Mouse (Mus musculus) bone marrow macrophage, adult 2 months (primary cell): Measurements from ENCODE around the gene Psap. TPM values are rescaled to one million over a fixed set of nuclear protein-coding genes. Genes with fewer than 3 reads are reported as not detected.
A peak's percentile ranks its signal among the peaks of the same experiment; 100 is the strongest.

Experiments
- H3K27ac ChIP-seq: 2 replicates; pipeline ENCODE4 v1.5.1; 2012; ENCODE audit warnings: low read depth, low read length; ENCODE audit not compliant: insufficient read depth
- H3K4me1 ChIP-seq: 2 replicates; pipeline ENCODE4 v1.6.1; 2012; ENCODE audit warnings: low read length; ENCODE audit not compliant: control insufficient read depth, insufficient read depth
- H3K4me3 ChIP-seq: 2 replicates; pipeline ENCODE4 v1.5.1; 2012; ENCODE audit warnings: mild to moderate bottlenecking, low read length, moderate library complexity; ENCODE audit not compliant: insufficient read depth
- CTCF ChIP-seq: IDR thresholded peaks from 2 replicates; pipeline ENCODE4 v1.5.1; 2012; ENCODE audit warnings: low read depth, mild to moderate bottlenecking, low read length, moderate library complexity
- POLR2A ChIP-seq: IDR thresholded peaks from 2 replicates; pipeline ENCODE4 v1.6.1; 2012; ENCODE audit warnings: mild to moderate bottlenecking, low read depth, low read length, borderline replicate concordance
- polyA plus RNA-seq: library from polyadenylated mRNA; stranded (reverse); fragments of >200 nt; gene quantifications from 2 replicates; pipeline ENCODE4 v1.2.4, GENCODE M21; 2012; ENCODE audit not compliant: missing spikeins, insufficient read depth, insufficient read length

Psap gene
- polyA plus RNA-seq, 1 experiment: 4,568 TPM

DNA sequence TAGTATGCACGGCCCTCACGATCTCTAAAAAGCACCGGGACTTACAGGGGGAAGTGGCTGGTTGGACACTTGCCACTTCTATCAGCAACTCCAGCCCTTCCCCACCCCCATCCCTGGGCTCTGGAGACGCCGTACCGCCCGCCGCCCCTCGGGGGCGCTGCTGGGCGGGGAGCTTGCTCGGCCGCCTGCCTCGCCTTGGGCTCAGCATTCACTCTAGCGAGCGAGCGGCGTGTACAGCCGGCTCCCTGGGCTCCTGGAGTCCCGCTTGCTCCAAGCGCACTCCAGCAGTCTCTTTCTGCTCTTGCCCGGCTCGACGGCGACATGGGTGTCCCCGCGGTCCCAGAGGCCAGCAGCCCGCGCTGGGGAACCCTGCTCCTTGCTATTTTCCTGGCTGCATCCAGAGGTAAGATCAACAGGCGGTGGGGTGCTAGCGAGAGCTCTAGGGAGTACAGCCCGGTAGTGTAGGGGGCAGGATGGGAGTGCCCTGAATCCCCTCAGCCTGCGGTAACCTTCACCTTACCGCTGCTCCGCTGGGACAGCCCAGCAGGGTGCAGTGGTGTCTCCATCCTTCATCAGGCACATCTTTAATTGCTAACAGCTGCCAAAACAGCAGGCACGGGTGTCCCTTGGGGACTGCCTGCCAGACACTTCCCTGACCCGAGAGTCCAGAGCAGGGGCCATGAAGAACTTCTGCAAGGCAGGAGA lies 69.4 kb downstream of the Psap start, which contains the start of gene Vsir:
TSS of gene Vsir (plus strand) at position 151 of the 705 bp plus-strand sequence.
- TF ChIP-seq CTCF: peak; percentile 40
- no peak for TF ChIP-seq POLR2A
- Histone ChIP-seq H3K4me3 (peak within 1 kb of the TSS; percentile 72), H3K27ac (peak within 1 kb of the TSS; percentile 95), H3K4me1 (peaks cover 50% of the 10 kb centered on the region)

DNA sequence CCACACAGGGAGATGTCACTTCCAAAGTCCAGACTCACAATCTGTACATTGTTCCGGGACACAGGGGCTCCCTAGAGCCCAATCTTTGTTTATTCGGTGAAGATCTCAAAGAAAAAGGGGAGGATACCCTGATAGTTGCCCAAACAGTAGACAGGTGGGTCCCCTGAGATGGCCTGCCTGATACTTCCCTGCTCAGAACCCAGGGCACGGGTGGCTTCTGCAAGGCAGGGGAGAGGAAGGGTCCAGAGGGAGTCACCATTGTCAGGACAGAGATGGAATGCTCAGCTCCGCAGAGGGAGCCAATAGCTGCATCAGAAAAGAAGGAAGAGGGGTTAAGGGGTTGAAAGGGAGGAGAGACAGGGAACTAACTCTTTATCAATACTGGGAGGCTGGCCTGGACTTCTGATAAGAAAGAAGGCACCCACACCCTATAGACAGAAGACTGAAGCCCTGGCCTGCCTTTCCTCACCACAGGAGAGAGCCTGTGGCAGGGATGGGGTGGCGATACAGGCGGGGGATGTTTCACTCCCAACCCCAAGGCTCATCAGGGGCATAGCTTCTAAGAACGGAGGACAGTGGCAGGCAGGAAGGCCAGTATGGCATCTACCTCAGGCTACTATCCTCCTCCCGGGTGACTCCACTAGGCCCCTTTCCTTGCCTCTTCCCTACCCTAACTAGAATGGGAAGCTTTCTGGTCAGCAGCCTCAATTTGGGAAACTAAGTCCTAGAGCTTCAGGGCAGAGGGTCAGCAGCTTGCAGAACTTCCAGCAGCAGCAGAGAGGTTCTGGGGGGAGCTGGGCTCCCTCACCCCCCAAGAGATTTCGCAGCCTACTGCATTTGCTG lies 70.6 kb downstream of the Psap start:
- Histone ChIP-seq H3K27ac (peak overlapping the region; percentile 95), H3K4me3 (peak overlapping the region; percentile 72), H3K4me1 (peaks cover 54% of the 10 kb centered on the region)
- TF ChIP-seq POLR2A: no peak
- no peak for TF ChIP-seq CTCF

DNA sequence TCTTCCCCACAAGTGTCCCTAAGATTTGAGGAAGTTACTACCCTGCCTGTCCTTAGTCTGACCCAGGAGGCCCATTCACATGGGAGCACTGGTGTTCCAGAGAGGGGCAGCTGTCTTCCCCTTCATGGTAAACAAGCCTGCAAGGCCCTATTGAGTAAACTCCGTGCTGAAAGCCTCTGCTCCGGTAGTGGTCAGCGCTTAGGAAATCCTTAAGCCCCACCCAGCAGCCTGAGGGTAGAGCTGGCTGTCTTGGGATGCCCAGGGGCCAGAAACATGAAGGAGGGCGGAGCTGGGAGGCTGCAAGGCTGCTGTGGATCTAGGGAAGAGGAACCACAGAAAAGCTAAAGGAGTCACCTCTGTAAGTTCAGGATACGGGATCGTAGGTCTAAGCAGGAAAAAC lies 71.6 kb downstream of the Psap start:
- no peak for TF ChIP-seq POLR2A
- no peak for TF ChIP-seq CTCF
- peak overlapping the region; percentile 95 for H3K27ac ChIP-seq
- peak overlapping the region; percentile 72 for H3K4me3 ChIP-seq
- H3K4me1 ChIP-seq: peaks cover 47% of the 10 kb centered on the region

DNA sequence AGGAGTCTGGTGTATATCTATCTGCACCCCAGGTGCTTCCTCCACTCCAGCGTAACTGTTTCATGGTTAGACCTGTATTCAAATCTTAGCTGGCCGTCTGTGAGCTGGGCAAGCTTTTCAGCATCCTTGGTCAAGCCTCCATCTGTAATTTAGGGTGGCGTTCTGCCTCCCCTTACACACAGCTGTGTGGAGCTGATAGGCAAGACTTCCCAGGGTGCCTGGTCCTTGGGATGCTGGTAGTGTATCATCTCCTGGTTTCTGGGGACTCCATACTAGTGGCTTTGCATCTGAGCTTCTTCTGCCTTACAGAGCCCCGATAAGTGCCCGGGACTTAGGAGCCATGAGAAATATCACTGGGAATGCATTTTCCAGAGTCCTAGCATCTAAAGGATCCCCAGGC lies 72.2 kb downstream of the Psap start:
- Histone ChIP-seq H3K27ac (peak overlapping the region; percentile 95), H3K4me3 (peak overlapping the region; percentile 56), H3K4me1 (peaks cover 42% of the 10 kb centered on the region)
- no peak for TF ChIP-seq POLR2A
- no peak for TF ChIP-seq CTCF

DNA sequence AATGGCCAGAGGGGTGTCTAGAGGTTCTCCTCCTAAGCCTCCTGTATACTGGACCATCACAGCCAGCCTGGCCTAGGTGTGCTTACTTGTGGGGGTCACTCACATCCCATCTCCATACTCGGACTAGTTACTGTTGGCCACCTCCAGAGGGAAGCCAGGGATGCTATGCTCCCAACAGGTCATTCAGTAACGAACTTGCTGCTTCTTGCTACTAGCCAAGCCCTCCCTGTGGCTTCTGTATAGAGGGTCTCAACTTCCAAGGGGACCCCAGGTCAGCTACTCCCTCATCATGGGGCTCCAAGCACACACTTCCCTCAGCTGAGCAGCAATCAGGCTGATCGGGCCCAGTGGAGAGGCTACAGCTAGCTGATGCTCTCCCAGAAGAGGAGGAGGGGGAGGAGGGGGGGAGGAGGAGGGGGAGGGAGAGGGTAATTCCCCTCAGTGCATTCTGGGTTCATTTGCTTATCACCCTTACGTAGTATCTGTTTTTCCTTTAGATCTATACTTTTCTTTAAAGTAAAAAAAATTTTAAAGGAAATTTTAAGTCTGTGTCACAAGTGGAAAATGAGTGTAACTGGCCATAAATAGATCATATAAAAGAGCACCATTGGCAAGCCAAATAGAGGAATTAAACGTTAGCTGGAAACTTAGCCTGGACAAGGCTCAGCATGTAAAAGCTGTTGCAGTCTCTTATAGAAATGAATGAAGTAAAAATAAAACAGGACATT lies 72.8 kb downstream of the Psap start:
- Histone ChIP-seq H3K4me1 (peaks cover 40% of the 10 kb centered on the region), H3K27ac (peak overlapping the region; percentile 95), H3K4me3 (peak overlapping the region; percentile 56)
- TF ChIP-seq CTCF: no peak
- no peak for TF ChIP-seq POLR2A

DNA sequence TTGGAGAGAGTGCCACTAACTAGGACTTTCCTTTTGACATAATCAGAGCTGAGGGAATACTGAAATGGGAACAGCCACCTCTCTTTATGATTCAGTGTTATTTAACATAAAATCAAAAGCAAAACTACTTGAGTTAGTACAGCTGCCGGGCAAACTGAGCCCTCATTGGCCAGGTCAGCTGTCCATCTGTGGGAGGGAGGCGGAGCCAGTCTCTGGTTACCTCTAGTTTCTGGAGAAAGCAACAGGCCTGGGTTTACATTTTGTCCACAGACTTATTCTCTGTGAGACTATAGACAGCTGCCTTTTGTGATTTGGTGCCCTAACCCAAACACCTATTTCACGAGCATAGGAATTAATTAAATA lies 73.4 kb downstream of the Psap start:
- Histone ChIP-seq H3K4me3 (peak overlapping the region; percentile 21), H3K27ac (peak overlapping the region; percentile 51), H3K4me1 (peaks cover 39% of the 10 kb centered on the region)
- TF ChIP-seq POLR2A (no peak), CTCF (no peak)

DNA sequence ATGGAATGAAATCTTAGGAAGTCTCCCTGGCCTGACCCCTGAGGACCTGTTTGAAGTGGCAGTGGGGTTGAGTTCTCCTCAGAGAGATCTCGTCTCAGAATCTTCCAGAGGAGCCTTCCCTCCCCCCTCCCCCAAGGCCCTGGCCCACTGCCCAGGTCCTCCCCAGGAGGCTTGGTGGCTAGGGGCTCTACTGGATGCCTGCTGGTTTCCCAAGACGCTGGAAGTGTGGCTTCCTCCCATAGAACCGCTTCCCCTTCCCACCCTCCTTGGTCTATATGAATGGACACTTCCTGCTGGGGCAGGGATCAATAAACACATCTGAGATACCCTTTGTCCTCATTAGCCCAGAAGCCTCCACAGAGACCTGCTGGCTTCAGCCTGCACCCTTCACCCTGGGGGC lies 73.8 kb downstream of the Psap start:
- TF ChIP-seq POLR2A: no peak
- TF ChIP-seq CTCF: no peak
- H3K4me3 ChIP-seq: peak overlapping the region; percentile 21
- peaks cover 34% of the 10 kb centered on the region for H3K4me1 ChIP-seq
- H3K27ac ChIP-seq: peak overlapping the region; percentile 51

DNA sequence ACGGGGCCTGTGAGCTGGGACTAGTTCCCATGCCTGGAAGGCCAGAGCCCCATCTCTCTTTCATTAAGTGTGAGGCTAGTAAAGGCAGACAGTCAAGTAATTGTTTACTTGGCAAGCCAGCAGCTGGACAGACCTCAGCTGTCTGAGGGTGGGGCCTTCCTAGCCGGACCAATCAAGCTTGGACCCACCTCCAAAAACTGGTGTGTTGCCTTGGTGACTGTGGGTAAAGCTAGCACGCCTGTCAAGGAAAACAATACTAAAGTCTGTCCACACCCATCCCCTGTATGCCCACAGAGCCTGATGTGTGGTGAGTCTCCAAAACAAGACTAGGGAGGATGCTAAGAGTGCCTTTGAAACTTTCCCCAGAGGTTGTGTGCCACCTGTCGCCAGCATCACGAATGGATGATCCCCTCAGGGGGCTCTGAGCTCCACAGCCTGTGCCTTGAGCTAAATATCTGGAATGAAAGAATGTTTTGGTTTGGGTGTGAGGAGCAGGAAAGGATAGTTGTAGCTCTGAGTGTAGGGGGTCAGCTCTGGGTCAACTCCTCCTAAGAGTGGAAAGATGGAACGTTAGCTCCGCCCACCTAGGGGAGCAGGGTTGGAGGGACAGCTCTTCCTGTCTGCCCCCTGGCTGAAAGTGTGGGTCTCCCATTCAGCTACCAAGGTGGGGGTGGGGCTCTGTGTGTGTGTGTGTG lies 74.5 kb downstream of the Psap start:
- peak overlapping the region; percentile 51; the same call in 1 of the 2 replicates for H3K27ac ChIP-seq
- TF ChIP-seq CTCF: no peak
- TF ChIP-seq POLR2A: no peak
- H3K4me3 ChIP-seq: no peak overlapping the region
- peaks cover 31% of the 10 kb centered on the region for H3K4me1 ChIP-seq

Other genes with a start within 250 kb of the Psap start
- 0.11 TPM in 1 of 2 replicates, not detected in the other for gene Spock2, start 171.4 kb upstream of the Psap start, polyA plus RNA-seq
- 0.75 and 0.80 TPM in 2 replicates for gene Chst3, start 58.4 kb upstream of the Psap start, polyA plus RNA-seq
- gene Vsir, start 69.2 kb downstream of the Psap start, polyA plus RNA-seq: 536 and 666 TPM in 2 replicates
- not detected in 2 replicates for gene Gm17455, start 122.1 kb downstream of the Psap start, polyA plus RNA-seq